Mouse (Mus musculus) gastrocnemius, adult 2 months (tissue): Measurements from ENCODE around the gene Rbm48. TPM values are rescaled to one million over a fixed set of nuclear protein-coding genes. Genes with fewer than 3 reads are reported as not detected.

Experiments
- DNase-seq: peaks from one replicate; pipeline ENCODE4 v3.0.0; 2022
- H3K27ac ChIP-seq: fragments of 200-600 bp; 2 replicates; pipeline ENCODE4 v1.8.1; 2022; ENCODE audit warnings: mild to moderate bottlenecking
- H3K4me3 ChIP-seq: fragments of 200-600 bp; 2 replicates; pipeline ENCODE4 v1.8.1; 2022; ENCODE audit warnings: mild to moderate bottlenecking, moderate library complexity
- CTCF ChIP-seq: fragments of 200-600 bp; IDR thresholded peaks from 2 replicates; pipeline ENCODE4 v1.8.1; 2022; ENCODE audit warnings: antibody characterized with exemption, mild to moderate bottlenecking, moderate library complexity
- intact Hi-C: fragments of 180-260 bp; cut with DNase I; formaldehyde crosslinking; loops from one replicate; pipeline ENCODE4 v1.15.1; 2025
- total RNA-seq, 2 experiments: library from RNA; stranded (reverse); gene quantifications; 2 replicates each; pipeline ENCODE4 v1.2.3; 2021

Rbm48 gene
- total RNA-seq, 2 experiments from 2014 or later: 5.3 to 8.5 TPM

DNA sequence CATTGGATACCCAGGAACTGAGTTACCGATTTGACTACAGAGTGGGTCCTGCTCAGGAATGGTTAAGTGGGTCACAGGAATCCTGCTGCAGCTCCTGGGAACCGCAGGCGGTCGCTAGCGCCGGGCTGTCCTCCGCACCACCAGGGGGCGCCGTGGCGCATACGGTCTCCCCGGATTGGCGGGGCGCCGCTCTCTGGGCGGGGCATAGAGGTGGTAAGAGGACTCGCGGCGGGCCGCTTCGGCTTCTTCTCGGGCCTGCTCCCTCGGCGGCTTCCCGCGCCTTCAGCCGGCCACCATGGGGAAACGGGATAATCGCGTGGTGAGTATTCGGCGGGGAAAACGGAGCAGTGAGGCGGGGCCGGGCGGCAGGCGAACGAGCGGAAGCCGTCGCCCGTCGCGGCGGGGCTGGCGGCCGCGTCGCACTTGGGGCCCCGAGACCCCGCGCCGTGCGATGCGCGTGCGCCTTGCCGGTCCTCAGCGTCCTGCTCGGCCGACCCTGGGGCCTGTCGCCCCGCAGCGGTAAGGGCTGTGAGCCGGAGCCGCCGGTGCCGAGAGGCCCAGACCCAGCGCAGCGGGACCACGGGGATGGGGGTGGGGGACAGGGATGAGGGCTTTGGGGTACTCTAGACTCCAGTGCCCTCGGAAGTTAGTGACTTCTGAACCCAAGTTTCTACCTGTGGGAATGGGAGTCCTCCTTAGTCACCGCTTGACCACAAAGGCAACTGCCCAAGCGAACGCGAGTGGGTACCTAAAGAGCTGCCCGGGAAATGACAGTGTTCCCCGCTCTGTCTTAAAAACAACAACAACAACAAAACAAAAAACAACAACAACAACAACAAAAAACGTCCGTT lies 52.5 kb downstream of the Rbm48 start, which contains the start of gene Fam133b:
Gene Fam133b (plus strand): TSS at position 205 of the 851 bp plus-strand sequence.
- Histone ChIP-seq H3K4me3 (peak within 1 kb of the TSS; percentile 99), H3K27ac (peak within 1 kb of the TSS; percentile 97)
- peak; percentile 98 for DNase-seq
- TF ChIP-seq CTCF: no peak; the same call in 1 of the 2 replicates
- intact Hi-C loops: loop anchor here (10.0 kb wide), 1 partner anchor 399 kb away; no protein-coding TSS in a partner anchor

DNA sequence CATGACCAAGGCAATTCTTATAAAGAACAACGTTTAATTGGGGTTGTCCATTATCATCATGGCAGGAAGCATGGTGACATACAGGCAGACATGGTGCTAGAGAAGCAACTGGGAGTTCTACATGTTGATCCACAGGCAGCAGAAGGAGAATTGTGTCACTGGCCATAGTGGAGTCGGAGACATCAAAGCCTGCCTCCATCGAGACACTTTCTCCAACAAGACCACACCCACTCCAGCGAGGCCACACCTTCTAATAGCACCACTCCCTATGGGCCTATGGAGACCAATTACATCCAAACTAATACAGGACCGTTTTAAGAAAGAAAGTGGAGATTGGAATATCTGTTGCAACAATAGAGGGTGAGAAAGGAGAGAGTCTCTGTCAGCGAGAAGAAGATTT lies 54.5 kb downstream of the Rbm48 start:
- intact Hi-C loops: loop anchor here (10.0 kb wide), 1 partner anchor 397 kb away; no protein-coding TSS in a partner anchor
- Histone ChIP-seq H3K27ac (no peak overlapping the region), H3K4me3 (no peak overlapping the region)
- DNase-seq: no peak
- no peak for TF ChIP-seq CTCF

DNA sequence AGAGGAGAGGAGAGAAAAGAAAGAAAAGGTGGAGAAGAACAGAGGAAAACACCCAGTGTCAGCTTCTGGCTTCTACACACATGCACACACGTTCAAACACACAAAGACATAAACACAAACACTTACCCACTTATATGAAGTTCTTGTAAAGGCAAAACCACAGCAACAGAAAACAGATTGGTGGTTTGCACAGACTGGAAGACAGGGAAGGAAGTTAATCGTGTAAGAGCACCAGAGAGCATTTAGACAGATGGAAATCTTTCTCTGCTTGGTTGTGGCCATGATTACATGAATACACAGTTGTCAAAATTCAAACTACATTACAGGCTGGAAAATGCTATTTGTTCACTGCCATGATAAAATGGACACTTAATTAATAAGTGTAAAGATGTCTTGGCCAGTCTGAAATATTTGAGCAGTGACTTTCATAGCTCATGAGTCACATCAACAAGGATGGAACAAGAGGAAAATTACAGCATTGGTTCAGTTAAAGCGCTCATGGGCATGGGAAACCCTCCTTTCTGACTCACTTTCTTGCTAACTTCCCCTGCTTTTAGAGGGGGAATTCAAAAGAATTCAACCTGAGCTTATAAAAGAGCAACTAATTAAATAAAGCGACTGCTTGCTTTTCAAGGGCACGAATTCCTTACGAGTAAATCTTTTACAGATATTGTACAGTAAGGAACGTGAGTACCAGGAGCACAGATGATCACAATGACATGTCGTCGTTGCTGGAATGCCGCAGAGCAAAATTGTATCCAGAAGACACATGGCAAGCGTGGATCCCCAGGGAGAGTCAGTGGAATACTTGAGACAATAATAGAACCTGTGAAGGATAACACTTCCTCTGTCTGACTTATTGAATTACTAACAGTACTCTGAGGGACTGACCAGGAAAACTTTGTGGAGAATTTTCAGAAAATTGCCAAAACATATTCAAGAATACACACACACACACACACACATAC lies 57.6 kb downstream of the Rbm48 start:
- TF ChIP-seq CTCF: no peak
- DNase-seq: no peak
- intact Hi-C loops: no loop called here
- Histone ChIP-seq H3K4me3 (no peak overlapping the region), H3K27ac (no peak overlapping the region)

DNA sequence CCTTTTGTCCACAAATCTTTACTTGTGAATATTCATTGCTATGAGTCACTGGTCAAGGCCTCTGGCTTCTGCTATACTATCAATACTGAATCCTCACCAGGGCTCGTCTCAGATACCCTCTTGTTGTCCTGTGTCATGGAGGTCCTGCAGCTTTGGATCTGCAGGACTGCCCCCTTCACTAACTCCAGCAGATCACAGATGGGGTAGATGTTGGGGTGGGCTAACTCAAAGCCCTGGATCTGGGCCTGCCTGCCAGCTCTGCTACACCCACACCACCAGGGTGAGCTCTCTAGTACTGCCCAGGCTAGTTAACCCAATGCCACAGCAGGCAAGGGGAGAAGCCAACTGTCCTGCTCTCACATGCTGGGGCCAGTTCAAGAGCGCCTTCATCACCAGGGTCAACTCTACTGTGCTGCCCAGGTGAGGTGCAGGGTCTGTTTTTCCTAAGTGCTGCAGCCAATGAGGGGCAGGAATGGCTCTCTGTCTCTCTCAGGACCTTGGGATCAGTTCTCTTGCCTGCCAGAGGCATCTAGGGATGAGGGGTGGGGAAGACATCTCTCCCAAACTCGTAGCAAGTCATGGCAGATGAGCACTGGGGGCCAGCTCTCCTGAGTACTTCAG lies 59.7 kb downstream of the Rbm48 start:
- TF ChIP-seq CTCF: no peak
- no peak overlapping the region for H3K4me3 ChIP-seq
- H3K27ac ChIP-seq: no peak overlapping the region
- no peak for DNase-seq
- intact Hi-C loops: no loop called here

Other genes with a start within 250 kb of the Rbm48 start
- gene Fam133b, start 52.8 kb downstream of the Rbm48 start, total RNA-seq: 10 to 100 TPM; 14.5 to 15.7 TPM
- gene 1700109H08Rik, start 25.0 kb downstream of the Rbm48 start, total RNA-seq: 1 to 10 TPM; 5.0 to 6.1 TPM
- gene Pex1, start 519 bp downstream of the Rbm48 start, total RNA-seq: 1 to 10 TPM; 8.3 to 8.7 TPM
- gene Tmbim7, start 54.6 kb upstream of the Rbm48 start, total RNA-seq: not detected
- gene Gatad1, start 60.6 kb upstream of the Rbm48 start, total RNA-seq: 100 to 1,000 TPM in 1 of 2 experiments, 10 to 100 TPM in 1; 91.4 to 100 TPM
- 10 to 100 TPM; 17.0 to 19.3 TPM for gene Ankib1, start 206.3 kb upstream of the Rbm48 start, total RNA-seq
- 10 to 100 TPM; 15.4 to 21.3 TPM for gene Krit1, start 206.6 kb upstream of the Rbm48 start, total RNA-seq
- not detected for gene Lrrd1, start 248.6 kb upstream of the Rbm48 start, total RNA-seq